Mouse (Mus musculus) layer of hippocampus, adult 6 months (tissue): ENCODE measurements around the gene Krtap3-1. TPM values are rescaled to one million over a fixed set of nuclear protein-coding genes. Genes with fewer than 3 reads are reported as not detected.

Experiments used
- long read RNA-seq, 2 experiments: library from polyadenylated mRNA; unstranded; transcript quantifications; one replicate each; pipeline ENCODE4 v2.0.0; 2019 to 2020
- polyA plus RNA-seq: library from polyadenylated mRNA; unstranded; fragments of <200 nt; fragmentation: Nextera tagmentation; gene quantifications from 2 replicates; pipeline ENCODE4 v1.2.3, GENCODE M21; 2021

The Krtap3-1 gene
- polyA plus RNA-seq, result not detected in 2 replicates
- long read RNA-seq, experiment 1, result 0 reads
- long read RNA-seq, experiment 2, result 0 reads

GRCm38 (mm10) chr11:99566530-99566929 lies at the start of gene Krtap3-1:
Krtap3-1 (minus strand) TSS chr11:99566630.

DNA sequence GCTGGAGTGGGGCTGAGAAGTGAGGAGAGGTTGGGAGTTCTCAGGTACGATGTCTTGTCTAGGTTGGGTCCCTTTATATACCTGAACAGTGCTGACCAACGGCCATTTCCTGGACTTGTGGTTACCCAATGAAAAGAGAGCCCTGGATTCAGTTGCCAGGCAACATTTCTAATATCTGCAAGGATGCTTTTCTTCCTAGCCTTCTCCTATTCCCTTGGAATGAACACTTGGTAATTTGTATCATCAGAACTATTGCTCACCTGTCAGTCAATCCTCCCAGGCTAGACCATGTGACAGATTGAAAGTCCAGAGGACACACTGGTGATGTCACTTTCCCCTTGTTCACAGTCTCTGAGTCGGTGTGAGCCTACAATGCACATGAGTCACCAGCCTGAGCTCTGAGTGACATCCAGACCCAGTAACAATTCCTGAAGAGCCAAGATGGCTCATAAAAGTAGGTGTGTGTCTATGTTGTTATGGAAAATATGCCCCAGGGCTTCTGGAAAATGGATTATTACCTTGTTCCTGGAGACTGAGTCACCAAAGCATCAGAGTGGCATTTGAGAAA lies 48.5 kb upstream of the Krtap3-1 start, which contains the start of gene Krtap2-4:
Krtap2-4 (minus strand) TSS at position 51 of the 568 bp plus-strand sequence.

DNA sequence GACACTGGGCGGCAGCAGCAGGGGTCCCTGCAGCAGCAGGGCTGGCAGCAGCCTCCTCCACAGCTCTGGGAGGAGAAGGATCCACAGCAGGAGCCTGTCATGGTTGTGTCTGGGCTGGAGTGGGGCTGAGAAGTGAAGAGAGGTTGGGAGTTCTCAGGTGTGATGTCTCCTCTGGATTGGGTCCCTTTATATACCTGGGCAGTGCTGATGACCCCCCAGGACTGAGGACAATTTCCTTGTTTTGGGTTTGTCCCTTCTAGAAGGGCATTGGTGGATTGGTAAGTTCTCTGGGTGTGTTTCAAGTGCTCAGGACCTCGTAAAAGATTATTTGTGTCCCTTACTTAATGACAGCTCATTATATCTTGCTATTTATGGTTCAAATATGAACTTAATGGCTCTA lies 43.7 kb upstream of the Krtap3-1 start, which contains the start of gene Gm11937:
Gm11937 (minus strand) TSS at position 101 of the 400 bp plus-strand sequence.

DNA sequence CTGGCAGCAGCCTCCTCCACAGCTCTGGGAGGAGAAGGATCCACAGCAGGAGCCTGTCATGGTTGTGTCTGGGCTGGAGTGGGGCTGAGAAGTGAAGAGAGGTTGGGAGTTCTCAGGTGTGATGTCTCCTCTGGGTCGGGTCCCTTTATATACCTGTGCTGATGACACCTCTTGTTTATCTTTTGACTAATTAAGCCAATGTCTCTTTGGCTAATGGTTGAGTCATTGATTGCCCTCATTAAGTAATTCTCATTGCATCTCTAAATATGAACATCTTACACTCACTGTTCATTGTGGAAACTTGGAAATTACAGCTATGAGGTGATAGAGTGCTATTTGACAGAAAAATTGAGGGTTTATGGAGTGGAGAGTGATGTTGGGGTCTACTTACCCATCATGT lies 36.8 kb upstream of the Krtap3-1 start, which contains the start of gene Gm11938:
Gm11938 (minus strand) TSS at position 101 of the 400 bp plus-strand sequence.

DNA sequence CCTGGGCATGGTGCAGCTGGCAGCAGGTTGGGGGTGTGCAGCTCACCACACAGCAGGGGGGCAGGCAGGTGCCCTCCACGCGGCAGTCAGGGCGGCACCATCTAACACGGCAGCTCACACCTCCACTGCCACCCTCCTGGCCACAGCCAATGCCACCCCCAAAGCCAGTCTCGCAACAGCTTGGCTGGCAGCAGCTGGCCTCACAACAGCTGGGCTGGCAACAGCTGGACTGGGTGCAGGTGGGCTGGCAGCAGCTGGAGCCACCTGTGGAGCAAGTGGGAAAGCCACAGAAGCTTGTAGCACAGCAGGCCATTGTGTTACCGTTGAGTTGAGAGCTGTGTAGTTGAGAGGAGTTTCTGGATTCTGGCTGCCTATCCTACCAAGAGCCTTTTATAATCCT lies 31.3 kb upstream of the Krtap3-1 start, which contains the start of gene Krtap9-3:
Krtap9-3 (minus strand) TSS at position 364 of the 400 bp plus-strand sequence.

DNA sequence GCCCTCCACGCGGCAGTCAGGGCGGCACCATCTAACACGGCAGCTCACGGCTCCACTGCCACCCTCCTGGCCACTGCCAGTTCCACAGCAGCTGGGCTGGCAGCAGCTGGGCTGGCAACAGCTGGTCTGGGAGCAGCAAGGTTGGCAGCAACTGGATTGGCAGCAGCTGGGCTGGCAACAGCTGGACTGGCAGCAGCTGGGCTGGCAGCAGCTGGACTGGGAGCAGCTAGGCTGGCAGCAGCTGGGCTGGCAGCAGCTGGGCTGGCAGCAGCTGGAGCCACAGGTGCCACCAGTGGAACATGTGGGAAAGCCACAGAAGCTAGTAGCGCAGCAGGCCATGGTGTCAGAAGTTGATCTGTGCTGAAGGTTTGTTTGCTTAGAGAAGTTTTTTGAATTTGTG lies 24.6 kb upstream of the Krtap3-1 start, which contains the start of gene Krtap1-3:
Krtap1-3 (minus strand) TSS at position 359 of the 400 bp plus-strand sequence.

GRCm38 (mm10) chr11:99583245-99583704 lies 16.8 kb upstream of the Krtap3-1 start, which contains the start of gene Krtap1-4:
Krtap1-4 (minus strand) TSS chr11:99583654.

DNA sequence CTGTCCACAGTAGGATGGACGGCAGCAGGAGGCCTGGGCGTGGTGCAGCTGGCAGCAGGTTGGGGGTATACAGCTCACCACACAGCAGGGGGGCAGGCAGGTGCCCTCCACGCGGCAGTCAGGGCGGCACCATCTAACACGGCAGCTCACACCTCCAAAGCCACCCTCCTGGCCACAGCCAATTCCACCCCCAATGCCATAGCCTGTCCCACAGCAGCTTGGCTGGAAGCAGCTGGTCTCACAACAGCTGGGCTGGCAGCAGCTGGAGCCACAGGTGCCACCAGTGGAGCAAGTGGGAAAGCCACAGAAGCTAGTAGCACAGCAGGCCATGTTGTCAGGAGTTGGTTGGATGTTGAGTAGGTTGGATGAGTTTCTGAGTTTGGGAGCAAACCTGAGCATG lies 14.2 kb upstream of the Krtap3-1 start, which contains the start of gene Krtap1-5:
Krtap1-5 (minus strand) TSS at position 381 of the 400 bp plus-strand sequence.

DNA sequence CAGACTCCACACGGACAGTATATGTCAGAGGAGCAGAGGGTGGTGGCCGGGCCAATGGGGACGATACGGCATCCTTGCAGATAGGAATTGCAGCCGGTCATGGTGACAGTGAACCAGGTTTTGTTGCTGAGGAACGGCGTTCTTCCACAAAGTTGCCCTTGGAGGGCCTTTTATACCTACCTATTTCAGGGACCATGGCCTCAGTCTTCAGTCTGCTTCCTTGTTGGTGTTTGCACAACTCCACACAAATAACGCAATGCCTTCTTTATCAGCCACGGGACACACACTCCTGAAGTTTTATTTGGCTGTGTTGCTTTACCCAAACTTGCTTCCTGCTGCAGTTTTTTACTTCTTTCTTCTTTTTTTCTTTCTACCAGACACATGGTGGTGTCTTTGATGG lies 7.1 kb downstream of the Krtap3-1 start, which contains the start of gene Gm11939:
Gm11939 (minus strand) TSS at position 101 of the 400 bp plus-strand sequence.

DNA sequence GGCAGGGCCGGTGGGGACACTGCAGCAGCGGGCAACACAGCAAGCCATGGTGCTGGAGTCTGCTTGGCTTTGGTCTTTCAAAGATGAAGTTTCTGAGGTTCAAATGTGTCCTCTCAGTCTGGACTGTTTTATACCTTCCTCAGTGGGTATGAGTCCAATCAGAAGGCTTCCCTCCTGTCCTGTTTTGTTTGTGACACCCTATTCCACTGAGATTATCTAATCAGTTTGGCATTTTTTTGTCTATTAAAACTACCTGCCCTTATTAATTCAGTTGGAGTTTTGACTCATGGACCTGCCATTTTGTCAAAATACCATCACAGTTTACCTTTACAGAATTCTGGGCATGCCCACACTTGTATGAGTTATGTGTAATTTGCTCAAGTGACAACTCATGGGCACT lies 9.7 kb downstream of the Krtap3-1 start, which contains the start of gene Krtap3-2:
Krtap3-2 (minus strand) TSS at position 101 of the 400 bp plus-strand sequence.

DNA sequence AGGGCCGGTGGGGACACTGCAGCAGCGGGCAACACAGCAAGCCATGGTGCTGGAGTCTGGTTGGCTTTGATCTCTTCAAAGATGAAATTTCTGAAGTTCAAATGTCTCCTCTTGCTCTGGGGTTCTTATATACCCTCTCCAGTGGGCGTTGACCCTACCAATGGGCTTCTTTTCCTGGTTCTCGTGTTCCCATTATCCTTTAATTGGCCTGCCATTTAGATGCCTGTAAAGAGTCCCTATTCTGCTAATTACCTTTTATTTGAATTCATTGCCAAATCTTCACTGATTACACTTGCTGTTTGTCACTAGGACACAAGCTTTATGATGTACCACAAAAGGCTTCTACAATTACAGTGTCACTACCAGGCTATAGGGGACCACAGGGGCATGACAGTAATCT lies 15.7 kb downstream of the Krtap3-1 start, which contains the start of gene Krtap3-3:
Krtap3-3 (minus strand) TSS at position 101 of the 400 bp plus-strand sequence.

DNA sequence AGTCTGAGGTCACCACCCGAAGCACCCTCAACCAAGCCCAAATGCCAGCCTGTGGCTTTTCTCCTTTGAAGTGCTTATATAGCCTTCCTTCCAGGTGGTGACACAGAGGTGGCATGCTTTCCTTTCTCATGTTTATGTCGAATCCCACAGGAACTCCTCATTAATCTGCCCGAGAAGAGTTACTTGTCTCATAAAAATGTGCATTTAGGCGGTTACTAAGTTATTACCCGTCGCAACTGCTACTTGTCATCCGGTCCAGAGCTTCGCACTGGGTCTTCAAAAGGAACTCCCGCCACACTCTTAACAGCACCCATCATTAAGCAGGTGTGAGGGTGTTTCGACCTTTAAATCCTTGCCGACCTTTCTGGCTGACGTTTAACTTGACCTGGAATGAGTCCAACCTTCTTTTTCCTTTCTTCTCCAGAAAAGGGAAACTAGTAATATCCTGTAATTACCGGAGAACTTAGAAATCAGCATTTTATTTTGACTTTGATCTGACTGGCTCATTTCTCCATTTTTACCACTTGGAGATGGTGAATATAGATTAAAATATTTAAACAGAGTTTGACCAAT lies 45.1 kb downstream of the Krtap3-1 start, which contains the start of gene Krt39:
Krt39 (minus strand) TSS at position 51 of the 573 bp plus-strand sequence.

Other genes starting within 250 kb of the Krtap3-1 start
- not detected in 2 replicates for gene Krt25, start 243.7 kb downstream of the Krtap3-1 start, polyA plus RNA-seq
- gene Krt26, start 228.7 kb downstream of the Krtap3-1 start, polyA plus RNA-seq, result 0.10 TPM in 1 of 2 replicates, not detected in the other
- gene Krt27, start 215.5 kb downstream of the Krtap3-1 start, polyA plus RNA-seq, result not detected in 2 replicates
- gene Krt28, start 191.7 kb downstream of the Krtap3-1 start, polyA plus RNA-seq, result 0.16 and 0.35 TPM in 2 replicates
- 42.1 and 46.5 TPM in 2 replicates for gene Krt10, start 177.3 kb downstream of the Krtap3-1 start, polyA plus RNA-seq
- 5.2 and 6.6 TPM in 2 replicates for gene Krt12, start 144.4 kb downstream of the Krtap3-1 start, polyA plus RNA-seq
- not detected in 2 replicates for gene Krt20, start 128.5 kb downstream of the Krtap3-1 start, polyA plus RNA-seq
- 0.97 TPM in 1 of 2 replicates, not detected in the other for gene Krt23, start 73.5 kb downstream of the Krtap3-1 start, polyA plus RNA-seq
- not detected in 2 replicates for gene Krt39, start 45.3 kb downstream of the Krtap3-1 start, polyA plus RNA-seq
- not detected in 2 replicates for gene Krt40, start 23.5 kb downstream of the Krtap3-1 start, polyA plus RNA-seq
- not detected in 2 replicates for gene Krtap3-3, start 15.8 kb downstream of the Krtap3-1 start, polyA plus RNA-seq
- gene Krtap3-2, start 9.8 kb downstream of the Krtap3-1 start, polyA plus RNA-seq, result not detected in 2 replicates
- not detected in 2 replicates for gene Gm11939, start 7.2 kb downstream of the Krtap3-1 start, polyA plus RNA-seq
- gene Krtap1-5, start 14.4 kb upstream of the Krtap3-1 start, polyA plus RNA-seq, result not detected in 2 replicates
- not detected in 2 replicates for gene Krtap1-4, start 17.0 kb upstream of the Krtap3-1 start, polyA plus RNA-seq
- gene Krtap1-3, start 24.7 kb upstream of the Krtap3-1 start, polyA plus RNA-seq, result not detected in 2 replicates
- gene Krtap9-3, start 31.5 kb upstream of the Krtap3-1 start, polyA plus RNA-seq, result not detected in 2 replicates
- not detected in 2 replicates for gene Gm11938, start 36.7 kb upstream of the Krtap3-1 start, polyA plus RNA-seq
- not detected in 2 replicates for gene Gm11937, start 43.6 kb upstream of the Krtap3-1 start, polyA plus RNA-seq
- not detected in 2 replicates for gene Krtap2-4, start 48.2 kb upstream of the Krtap3-1 start, polyA plus RNA-seq
- gene Gm11562, start 53.8 kb upstream of the Krtap3-1 start, polyA plus RNA-seq, result not detected in 2 replicates
- not detected in 2 replicates for gene Krtap4-1, start 61.6 kb upstream of the Krtap3-1 start, polyA plus RNA-seq
- gene Krtap4-2, start 68.5 kb upstream of the Krtap3-1 start, polyA plus RNA-seq, result not detected in 2 replicates
- not detected in 2 replicates for gene Krtap4-7, start 77.5 kb upstream of the Krtap3-1 start, polyA plus RNA-seq
- not detected in 2 replicates for gene Gm11555, start 83.6 kb upstream of the Krtap3-1 start, polyA plus RNA-seq
- not detected in 2 replicates for gene Gm11563, start 92.3 kb upstream of the Krtap3-1 start, polyA plus RNA-seq
- not detected in 2 replicates for gene Krtap4-6, start 99.3 kb upstream of the Krtap3-1 start, polyA plus RNA-seq
- gene Gm14190, start 124.1 kb upstream of the Krtap3-1 start, polyA plus RNA-seq, result not detected in 2 replicates
- gene Gm14180, start 167.7 kb upstream of the Krtap3-1 start, polyA plus RNA-seq, result not detected in 2 replicates
- not detected in 2 replicates for gene Gm11595, start 206.3 kb upstream of the Krtap3-1 start, polyA plus RNA-seq
- not detected in 2 replicates for gene Krtap4-8, start 214.1 kb upstream of the Krtap3-1 start, polyA plus RNA-seq
- gene Krtap4-9, start 218.6 kb upstream of the Krtap3-1 start, polyA plus RNA-seq, result not detected in 2 replicates
- not detected in 2 replicates for gene Gm11596, start 226.8 kb upstream of the Krtap3-1 start, polyA plus RNA-seq
- gene Gm11569, start 232.3 kb upstream of the Krtap3-1 start, polyA plus RNA-seq, result not detected in 2 replicates
- gene Gm11554, start 237.8 kb upstream of the Krtap3-1 start, polyA plus RNA-seq, result not detected in 2 replicates
- not detected in 2 replicates for gene Krtap4-13, start 243.3 kb upstream of the Krtap3-1 start, polyA plus RNA-seq
- gene Gm11564, start 249.0 kb upstream of the Krtap3-1 start, polyA plus RNA-seq, result not detected in 2 replicates